In genomic region chr1:42703424-42703823, GRCm38 (mm10) we compare ENCODE assay signal across 15 mouse cellular contexts. TPM values are rescaled to one million over a fixed set of nuclear protein-coding genes. Genes with fewer than 3 reads are reported as not detected.
DNase-seq lines count a peak whose midpoint lies in the region; ATAC-seq and TF ChIP-seq lines count a peak whose summit lies in the region.
"Had no signal": no experiment of that assay in that cellular context is flagged by ENCODE, and none has a peak within 500 bp of the region (broad histone marks: within the 10 kb centered on the region; RNA-seq: fewer than 3 reads in every experiment).

No protein-coding gene starts in this region.

- peak overlapping the region; percentile 71 for H3K4me2 ChIP-seq in forebrain, embryonic 16.5 days (ENCODE audit: low read length)
- peak overlapping the region; percentile 43 for H3K4me2 ChIP-seq in kidney, postnatal 0 days (ENCODE audit: low read length)
- H3K4me2 ChIP-seq in neural tube, embryonic 13.5 days = peak overlapping the region; percentile 63
- H3K4me2 ChIP-seq: heart, embryonic 11.5 days; intestine, embryonic 15.5 days; limb, embryonic 12.5 days had no signal

- no peak for TF ChIP-seq CTCF in kidney, postnatal 0 days (IDR thresholded peaks at IDR 0.05; ENCODE audit: low read depth)
- no peak for TF ChIP-seq CTCF in heart, adult 2 months (IDR thresholded peaks at IDR 0.05)

- no peaks in the 10 kb centered on the region for H3K79me2 ChIP-seq in heart, adult 2 months (replicated peaks; ENCODE audit: control insufficient read depth, insufficient read depth, low read length)

- TF ChIP-seq POLR2A in heart, adult 2 months (IDR thresholded peaks at IDR 0.05; ENCODE audit: insufficient read depth, low read depth, low read length) = no peak

- peak overlapping the region; percentile 88 for H3K27ac ChIP-seq in forebrain, embryonic 16.5 days (ENCODE audit: low read length)
- peak overlapping the region; percentile 73 for H3K27ac ChIP-seq in kidney, postnatal 0 days
- H3K27ac ChIP-seq in neural tube, embryonic 13.5 days (replicated peaks) = peak overlapping the region; percentile 81
- H3K27ac ChIP-seq in heart, adult 2 months = no peak overlapping the region
- H3K27ac ChIP-seq: intestine, embryonic 15.5 days; limb, embryonic 12.5 days had no signal

- peak; percentile 55 for DNase-seq in kidney, adult 18-20 months
- no peak for DNase-seq in kidney, postnatal 10 days
- DNase-seq in kidney, postnatal 0 days (ENCODE audit: low spot score) = no peak
- no peak for DNase-seq in cerebellum, adult 9-10 months
- DNase-seq in heart, adult 2 months = no peak
- no peak for DNase-seq in thymus, postnatal 10 days (ENCODE audit: low spot score in 2 of 2)
- DNase-seq: adrenal gland, postnatal 25 days; B cell, adult 2 months; cerebellum, adult 18-20 months; lung, adult 2 months had no signal

- peak overlapping the region; percentile 60 for H3K9ac ChIP-seq in forebrain, embryonic 16.5 days (replicated peaks; ENCODE audit: low read depth, low read length)
- 0 out of 2 replicates have a peak overlapping the region, but pooled peaks have one; percentile 27 for H3K9ac ChIP-seq in kidney, postnatal 0 days (ENCODE audit: low read depth, low read length)
- peak overlapping the region; percentile 69 for H3K9ac ChIP-seq in neural tube, embryonic 13.5 days
- no peak overlapping the region for H3K9ac ChIP-seq in heart, adult 2 months (ENCODE audit: low read depth, low read length)
- H3K9ac ChIP-seq: intestine, embryonic 15.5 days; limb, embryonic 12.5 days had no signal

- H3K4me1 ChIP-seq in forebrain, embryonic 16.5 days (replicated peaks; ENCODE audit: control insufficient read depth, insufficient read depth, low read length) = peaks cover 51% of the 10 kb centered on the region
- no peaks in the 10 kb centered on the region; the same call in 1 of the 2 replicates for H3K4me1 ChIP-seq in kidney, postnatal 0 days (replicated peaks; ENCODE audit: insufficient read depth, low read length)
- H3K4me1 ChIP-seq in neural tube, embryonic 13.5 days (replicated peaks) = peaks cover 79% of the 10 kb centered on the region
- peaks cover 1% of the 10 kb centered on the region for H3K4me1 ChIP-seq in heart, adult 2 months (ENCODE audit: control insufficient read depth, insufficient read depth, low read length)

- peak; percentile 27 for ATAC-seq in forebrain, embryonic 16.5 days
- ATAC-seq in kidney, postnatal 0 days (replicated peaks; ENCODE audit: low FRiP score, low read depth) = 0 out of 2 replicates have a peak, but pooled peaks have one; percentile 35
- ATAC-seq in neural tube, embryonic 13.5 days (ENCODE audit: low read depth) = peak; percentile 9

- peak overlapping the region; percentile 40 for H3K4me3 ChIP-seq in forebrain, embryonic 16.5 days (replicated peaks; ENCODE audit: low read length)
- no peak overlapping the region; the same call in 1 of the 2 replicates for H3K4me3 ChIP-seq in kidney, postnatal 0 days (replicated peaks; ENCODE audit: low read depth, low read length)
- peak overlapping the region; percentile 32 for H3K4me3 ChIP-seq in neural tube, embryonic 13.5 days
- no peak overlapping the region for H3K4me3 ChIP-seq in heart, adult 2 months
- H3K4me3 ChIP-seq: intestine, embryonic 15.5 days; limb, embryonic 12.5 days had no signal

- H3K36me3 ChIP-seq in forebrain, embryonic 16.5 days (ENCODE audit: control insufficient read depth, insufficient read depth) = no peaks in the 10 kb centered on the region
- H3K36me3 ChIP-seq in kidney, postnatal 0 days (ENCODE audit: insufficient read depth, low read length) = no peaks in the 10 kb centered on the region
- H3K36me3 ChIP-seq in neural tube, embryonic 13.5 days = no peaks in the 10 kb centered on the region
- H3K36me3 ChIP-seq in heart, adult 2 months (ENCODE audit: control insufficient read depth, insufficient read depth, low read length) = no peaks in the 10 kb centered on the region
- H3K36me3 ChIP-seq: intestine, embryonic 15.5 days; limb, embryonic 12.5 days had no signal

- TF ChIP-seq EP300 in heart, adult 2 months (IDR thresholded peaks at IDR 0.05; ENCODE audit: insufficient read depth, low read depth, low read length) = no peak

- no peaks in the 10 kb centered on the region for H3K27me3 ChIP-seq in forebrain, embryonic 16.5 days (replicated peaks; ENCODE audit: control insufficient read depth, insufficient read depth, low read length)
- H3K27me3 ChIP-seq in kidney, postnatal 0 days (ENCODE audit: insufficient read depth, low read length) = peaks cover 75% of the 10 kb centered on the region
- peaks cover 33% of the 10 kb centered on the region for H3K27me3 ChIP-seq in neural tube, embryonic 13.5 days
- H3K27me3 ChIP-seq in heart, adult 2 months (ENCODE audit: control insufficient read depth, insufficient read depth, low read length) = peaks cover 25% of the 10 kb centered on the region

- no peaks in the 10 kb centered on the region for H3K9me3 ChIP-seq in forebrain, embryonic 16.5 days (ENCODE audit: control insufficient read depth, low read length)
- H3K9me3 ChIP-seq in kidney, postnatal 0 days (replicated peaks; ENCODE audit: low read length) = no peaks in the 10 kb centered on the region
- H3K9me3 ChIP-seq in neural tube, embryonic 13.5 days = no peaks in the 10 kb centered on the region
- H3K9me3 ChIP-seq: intestine, embryonic 15.5 days; limb, embryonic 12.5 days had no signal

- intact Hi-C loops in heart, adult 2 months (cut with DNase I) = no loop called here

- 3% methylated on average over 7 of the region's 7 CpGs for WGBS in forebrain, embryonic 16.5 days
- WGBS in kidney, postnatal 0 days = 2% methylated on average over 7 of the region's 7 CpGs
- 2% methylated on average over 7 of the region's 7 CpGs for WGBS in neural tube, embryonic 13.5 days
- WGBS in heart, adult 2 months = 10% methylated on average over 7 of the region's 7 CpGs

RNA-seq across cellular contexts. Expression of gene Pou3f3, which starts 7.9 kb away (rescaled TPM):
- polyA plus RNA-seq in forebrain, embryonic 16.5 days (2015; fragmentation: Nextera tagmentation; extraction: Ambion mirVana) = 41.0 and 56.6 TPM in 2 replicates
- polyA plus RNA-seq in kidney, postnatal 0 days (2015; fragmentation: Nextera tagmentation; extraction: Ambion mirVana) = 12.4 and 13.2 TPM in 2 replicates
- polyA plus RNA-seq in neural tube, embryonic 13.5 days (2015; fragmentation: Nextera tagmentation; extraction: Ambion mirVana) = 10.5 and 12.2 TPM in 2 replicates
- not detected for total RNA-seq in heart, adult 2 months (2021)
- polyA plus RNA-seq in heart, adult 2 months (2012; rRNA removed) = not detected in 2 replicates

Comparison
In these comparisons a context has a peak if more than half of its experiments do, and no peak if none do; other contexts are left out.
1. H3K4me3 ChIP-seq: peak in forebrain, embryonic 16.5 days (single experiment) and neural tube, embryonic 13.5 days (single experiment); none in kidney, postnatal 0 days (single experiment) and heart, adult 2 months (single experiment).
2. RNA of gene Pou3f3, which starts 7.9 kb away (polyA plus RNA-seq): 41.0 to 56.6 TPM in forebrain, embryonic 16.5 days, 12.4 to 13.2 TPM in kidney, postnatal 0 days and 10.5 to 12.2 TPM in neural tube, embryonic 13.5 days; not detected in heart, adult 2 months; every median in the first group is over 10 times any median in the second.
3. Peak in every context shown above with its lines, with median percentiles within 50 percentile points of each other: ATAC-seq and H3K4me2 ChIP-seq.